Mouse (Mus musculus): ENCODE results near the gene Icosl. TPM values are rescaled to one million over a fixed set of nuclear protein-coding genes. Genes with fewer than 3 reads are reported as not detected.

Icosl gene
- total and polyA plus RNA-seq, 3 experiments, result 0.64 to 1.5 (median 1.3) TPM

DNA sequence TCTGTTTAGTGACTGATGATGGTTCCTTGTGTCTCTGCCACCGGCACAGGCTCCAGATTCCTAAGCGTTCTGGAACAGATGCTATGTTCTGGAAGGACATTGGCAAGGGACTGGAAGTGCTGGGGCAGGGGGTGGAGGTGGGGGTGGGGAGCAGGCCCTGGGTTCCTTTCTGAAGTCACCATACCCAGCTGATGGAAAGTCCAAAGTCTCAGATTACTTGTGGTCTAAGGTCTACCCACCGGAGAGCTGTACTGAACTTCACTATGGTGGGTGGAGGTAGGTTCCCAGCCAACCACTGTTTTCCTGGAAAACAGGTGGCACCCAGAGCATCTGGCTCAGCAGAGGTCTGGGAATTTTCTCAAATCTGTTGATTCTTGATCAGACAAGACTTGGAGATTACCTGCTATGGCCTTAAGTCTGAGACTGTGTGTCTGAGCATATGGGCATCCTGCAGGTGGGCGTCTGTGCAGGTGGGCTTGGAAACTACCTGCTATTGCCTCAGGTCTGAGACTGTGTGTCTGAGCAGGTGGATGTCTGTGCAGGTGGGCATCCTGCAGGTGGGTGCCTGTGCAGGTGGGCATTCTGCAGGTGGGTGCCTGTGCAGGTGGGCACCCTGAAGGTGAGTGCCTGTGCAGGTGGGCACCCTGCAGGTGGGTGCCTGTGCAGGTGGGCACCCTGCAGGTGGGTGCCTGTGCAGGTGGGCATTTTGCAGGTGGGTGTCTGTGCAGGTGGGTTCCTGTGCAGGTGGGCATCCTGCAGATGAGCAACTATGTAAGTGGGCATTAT is 21.8 kb downstream of the Icosl start:
- no peak overlapping the region for H3K27ac ChIP-seq (ENCODE audit: insufficient read depth, low read depth)
- peaks cover 10% of the 10 kb centered on the region for H3K9me3 ChIP-seq (replicated peaks; ENCODE audit: low read length)
- H3K4me2 ChIP-seq (ENCODE audit: insufficient read depth, low read depth, poor library complexity, severe bottlenecking), result no peak overlapping the region
- H3K27me3 ChIP-seq (replicated peaks), result peaks cover 60% of the 10 kb centered on the region
- TF ChIP-seq BHLHE40 (IDR thresholded peaks at IDR 0.05; ENCODE audit: low read depth, low read length), result peak; percentile 65
- TF ChIP-seq CHD2 (IDR thresholded peaks at IDR 0.05; ENCODE audit: low read length), result peak; percentile 78
- no peak for TF ChIP-seq E2F4 (IDR thresholded peaks at IDR 0.05; ENCODE audit: insufficient replicate concordance, low read depth, low read length)
- TF ChIP-seq MXI1 (IDR thresholded peaks at IDR 0.05; ENCODE audit: low read depth, low read length), result no peak
- TF ChIP-seq ETS1 (conservative IDR thresholded peaks at IDR 0.05; ENCODE audit: low read depth, low read length), result peak; percentile 73
- TF ChIP-seq ELF1 (IDR thresholded peaks at IDR 0.05; ENCODE audit: low read depth, low read length), result no peak
- TF ChIP-seq CHD1 (IDR thresholded peaks at IDR 0.05; ENCODE audit: low read depth, low read length), result no peak
- TF ChIP-seq SIN3A (IDR thresholded peaks at IDR 0.05; ENCODE audit: low read length), result peak; percentile 47
- no peak for TF ChIP-seq ZC3H11A (IDR thresholded peaks at IDR 0.05; ENCODE audit: low read depth, low read length)
- 0 out of 2 replicates have a peak, but pooled peaks have one; percentile 12 for TF ChIP-seq MEF2A (IDR thresholded peaks at IDR 0.05; ENCODE audit: borderline replicate concordance, low read depth, low read length)
- TF ChIP-seq TBP (conservative IDR thresholded peaks at IDR 0.05; ENCODE audit: low read depth, low read length), result no peak
- TF ChIP-seq RAD21 (IDR thresholded peaks at IDR 0.05; ENCODE audit: low read depth, low read length), result no peak
- no peak for TF ChIP-seq RCOR1 (conservative IDR thresholded peaks at IDR 0.05; ENCODE audit: low read depth, low read length)
- TF ChIP-seq SMC3 (IDR thresholded peaks at IDR 0.05; ENCODE audit: low read depth, low read length), result no peak
- no peak for TF ChIP-seq NRF1 (IDR thresholded peaks at IDR 0.05; ENCODE audit: low read depth, low read length)
- TF ChIP-seq MYC (IDR thresholded peaks at IDR 0.05; ENCODE audit: low read depth, low read length), result no peak
- no peak for TF ChIP-seq MAX (IDR thresholded peaks at IDR 0.05; ENCODE audit: low read length)
- TF ChIP-seq POLR2A (IDR thresholded peaks at IDR 0.05; ENCODE audit: low read depth, low read length), result no peak
- no peak for TF ChIP-seq NELFE (IDR thresholded peaks at IDR 0.05; ENCODE audit: low read depth, low read length)
- TF ChIP-seq GABPA (IDR thresholded peaks at IDR 0.05; ENCODE audit: insufficient replicate concordance, low read depth, low read length), result no peak
- no peak for TF ChIP-seq HCFC1 (IDR thresholded peaks at IDR 0.05; ENCODE audit: low read depth, low read length)
- TF ChIP-seq JUN (IDR thresholded peaks at IDR 0.05; ENCODE audit: insufficient read depth, low read depth, low read length), result no peak
- no peak for TF ChIP-seq USF1 (IDR thresholded peaks at IDR 0.05; ENCODE audit: low read depth, low read length)
- TF ChIP-seq PAX5 (IDR thresholded peaks at IDR 0.05; ENCODE audit: low read length), result no peak
- peak; percentile 59; the same call in 1 of the 2 replicates for TF ChIP-seq EP300 (IDR thresholded peaks at IDR 0.05; ENCODE audit: low read length)
- TF ChIP-seq TCF12 (IDR thresholded peaks at IDR 0.05; ENCODE audit: low read depth, low read length), result peak; percentile 55; the same call in 1 of the 2 replicates
- TF ChIP-seq CTCF (conservative IDR thresholded peaks at IDR 0.05 in 1 of 2, IDR thresholded peaks at IDR 0.05 in 1 of 2; ENCODE audit: low read depth in 2 of 2, low read length in 2 of 2), result no peak
- no peak for TF ChIP-seq IRF4 (IDR thresholded peaks at IDR 0.05; ENCODE audit: low read depth, low read length)
- TF ChIP-seq KAT2A (IDR thresholded peaks at IDR 0.05; ENCODE audit: insufficient replicate concordance, low read length), result no peak
- peak; percentile 46; the same call in 1 of the 2 replicates for TF ChIP-seq MAFK (IDR thresholded peaks at IDR 0.05; ENCODE audit: insufficient replicate concordance, low read length)
- TF ChIP-seq MAZ (IDR thresholded peaks at IDR 0.05; ENCODE audit: low read depth, low read length), result no peak
- TF ChIP-seq ZNF384 (IDR thresholded peaks at IDR 0.05; ENCODE audit: low read depth, low read length), result no peak
- in situ Hi-C loops (cut with MboI; ENCODE audit: low pct_ligation_motif_present, low pct_unique_long_range_greater_than_20kb, low sequenced_read_pairs), result loop anchor here (10.0 kb wide), 1 partner anchor 54 kb away; no protein-coding TSS in a partner anchor
- H3K36me3 ChIP-seq (replicated peaks in 1 of 2; ENCODE audit: control insufficient read depth in 1 of 2, insufficient read depth in 1 of 2, low read length in 1 of 2), result no peaks in the 10 kb centered on the region
- dilution Hi-C loops (cut with MboI; ENCODE audit: extremely low pct_ligation_motif_present, extremely low pct_unique_long_range_greater_than_20kb, low sequenced_read_pairs), result no loop called here
- no peak overlapping the region for H3K9ac ChIP-seq (ENCODE audit: insufficient read depth, low read depth)
- peak overlapping the region in 1 of 3 experiments; percentile 30 for H3K4me3 ChIP-seq (replicated peaks in 1 of 3; ENCODE audit: low read depth in 2 of 3, low read length in 2 of 3, poor library complexity in 1 of 3)
- H3K79me2 ChIP-seq (replicated peaks; ENCODE audit: control insufficient read depth, extremely low read depth, insufficient read depth, poor library complexity, severe bottlenecking), result no peaks in the 10 kb centered on the region
- peaks cover 33 to 72% of the 10 kb centered on the region in 2 experiments for H3K4me1 ChIP-seq (ENCODE audit: control insufficient read depth in 1 of 2, insufficient read depth in 2 of 2)
- no peak for DNase-seq (ENCODE audit: extremely low read depth)

All from CH12.LX (cell line).